Mouse (Mus musculus): ENCODE results near the gene Ctrl.

DNA sequence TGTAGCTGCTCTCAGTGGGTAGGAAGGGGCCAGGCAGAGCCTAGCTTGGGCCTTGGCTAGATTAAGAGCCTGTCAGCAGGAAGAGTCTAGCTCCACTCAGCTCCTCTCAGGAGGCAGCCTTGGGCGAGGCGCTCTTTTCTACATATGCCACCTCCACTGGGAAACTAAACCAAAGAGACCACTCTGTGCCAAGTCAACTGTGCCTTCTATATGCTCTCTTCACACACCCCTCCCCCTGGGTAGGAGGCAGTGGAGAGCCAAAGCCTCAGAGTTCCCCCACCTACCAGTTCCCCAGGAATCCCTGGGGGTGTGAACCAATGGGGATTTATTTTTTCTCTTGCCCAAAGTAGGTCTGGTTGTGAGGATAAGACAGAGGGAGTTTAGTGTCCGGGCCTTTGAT is 2.4 kb downstream of the Ctrl start:
- no peak for TF ChIP-seq SIN3A (IDR thresholded peaks at IDR 0.05; ENCODE audit: low read length)
- TF ChIP-seq CTCF (IDR thresholded peaks at IDR 0.05 in 2 of 3, conservative IDR thresholded peaks at IDR 0.05 in 1 of 3; ENCODE audit: control insufficient read depth in 1 of 3, insufficient read depth in 1 of 3, low read depth in 2 of 3, low read length in 3 of 3, poor library complexity in 1 of 3, severe bottlenecking in 1 of 3): no peak
- TF ChIP-seq ZMIZ1 (IDR thresholded peaks at IDR 0.05; ENCODE audit: low read depth, low read length): no peak
- no peak for TF ChIP-seq TCF12 (IDR thresholded peaks at IDR 0.05; ENCODE audit: low read depth, low read length)
- TF ChIP-seq ETS1 (IDR thresholded peaks at IDR 0.05; ENCODE audit: low read depth, low read length): no peak
- TF ChIP-seq EP300 (IDR thresholded peaks at IDR 0.05; ENCODE audit: low read depth in 1 of 2, low read length in 2 of 2): no peak
- TF ChIP-seq POLR2A (IDR thresholded peaks at IDR 0.05; ENCODE audit: control insufficient read depth in 1 of 2, insufficient read depth in 1 of 2, low read depth in 1 of 2, low read length in 2 of 2, poor library complexity in 1 of 2): no peak
- TF ChIP-seq ELF1 (IDR thresholded peaks at IDR 0.05; ENCODE audit: low read depth, low read length): no peak

Measured in MEL (cell line).